Mouse (Mus musculus): ENCODE data around the gene Ms4a4d.

The Ms4a4d gene

DNA sequence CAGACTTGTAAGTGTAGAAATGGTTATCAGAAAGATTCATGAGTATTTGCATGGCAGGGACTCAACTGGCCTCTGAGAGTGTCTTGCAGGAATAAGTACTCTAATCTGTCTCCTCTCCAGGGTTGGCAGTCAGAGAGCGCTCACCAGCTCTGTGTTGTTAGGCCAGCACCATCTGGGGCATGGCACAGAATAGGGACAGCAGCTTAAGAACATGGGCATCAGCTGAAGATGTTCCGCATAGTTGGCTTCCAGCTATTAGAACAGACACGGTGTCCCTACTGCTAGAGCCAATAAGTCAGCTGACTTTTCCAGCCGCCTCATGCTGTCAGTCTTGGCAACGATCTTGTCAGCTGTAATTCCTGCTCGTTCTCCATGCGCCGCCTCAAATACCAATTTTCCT is 38.4 kb downstream of the Ms4a4d start:
- no peak for DNase-seq (ENCODE audit: low spot score in 2 of 2)

DNA sequence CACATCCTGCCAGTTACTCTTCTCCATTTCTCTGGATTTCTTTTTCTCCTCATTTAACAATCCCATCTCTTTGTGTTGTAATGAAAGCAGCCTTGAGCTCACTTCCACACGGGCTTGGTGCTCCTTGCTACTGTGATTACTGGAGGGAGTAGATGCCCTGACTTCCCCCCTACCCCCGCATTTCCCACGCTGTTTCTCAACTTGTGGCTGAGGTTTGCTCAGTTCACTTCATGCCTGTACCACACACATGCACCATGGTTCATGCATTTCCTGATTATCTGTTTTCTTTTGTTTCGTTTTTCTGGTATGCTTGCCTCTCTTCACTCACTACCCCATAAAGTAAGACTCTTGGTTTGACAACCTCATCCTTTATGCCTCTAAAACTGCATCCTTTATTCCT is 52.6 kb downstream of the Ms4a4d start:
- no peak for DNase-seq (ENCODE audit: low spot score in 2 of 2)

DNA sequence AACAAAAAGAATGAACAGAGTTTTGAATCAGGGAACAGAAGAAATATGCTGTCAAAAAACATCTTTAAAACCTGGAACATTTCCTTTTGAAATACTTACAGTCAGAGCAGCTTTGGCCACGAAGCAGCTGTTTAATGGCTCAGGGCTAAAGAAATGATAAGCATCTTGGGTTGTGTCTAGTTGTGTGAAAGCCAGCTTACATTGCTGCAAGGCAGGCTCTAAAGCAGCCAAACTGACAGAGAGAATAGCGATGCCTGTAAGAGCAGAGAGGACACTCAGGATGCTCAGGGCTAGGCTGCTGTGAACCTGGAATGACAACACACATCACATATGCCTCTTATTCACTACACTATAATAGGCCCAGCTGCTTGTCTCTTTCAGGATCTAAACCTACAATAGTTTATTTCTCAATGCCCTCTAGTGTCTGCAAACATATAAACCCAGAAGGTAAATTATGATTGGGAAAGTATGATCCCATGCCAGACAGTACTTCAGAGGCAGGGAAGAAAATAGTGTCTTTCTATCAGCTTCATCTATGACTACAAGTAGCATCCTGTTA is 53.4 kb downstream of the Ms4a4d start:
- DNase-seq (ENCODE audit: low spot score in 2 of 2): no peak

DNA sequence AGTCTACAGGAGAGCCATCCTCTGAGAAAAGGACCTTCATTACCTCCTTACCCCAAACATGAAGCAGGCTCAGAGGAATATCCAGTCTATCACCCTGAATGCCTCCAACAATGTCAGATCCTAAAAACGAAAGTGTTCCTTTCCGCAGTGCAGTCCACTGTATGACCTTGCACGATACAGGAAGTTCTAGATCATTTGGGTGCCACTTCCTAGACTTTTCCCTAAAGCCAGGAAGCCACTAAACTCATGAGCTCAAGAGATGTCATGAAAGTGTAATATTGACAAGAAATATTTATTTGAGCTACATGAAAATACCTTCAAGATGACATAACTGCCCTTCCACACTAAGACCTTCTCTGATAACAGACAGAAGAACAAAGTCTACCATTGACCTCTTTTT is 64.7 kb downstream of the Ms4a4d start:
- no peak for DNase-seq (ENCODE audit: low spot score in 2 of 2)

DNA sequence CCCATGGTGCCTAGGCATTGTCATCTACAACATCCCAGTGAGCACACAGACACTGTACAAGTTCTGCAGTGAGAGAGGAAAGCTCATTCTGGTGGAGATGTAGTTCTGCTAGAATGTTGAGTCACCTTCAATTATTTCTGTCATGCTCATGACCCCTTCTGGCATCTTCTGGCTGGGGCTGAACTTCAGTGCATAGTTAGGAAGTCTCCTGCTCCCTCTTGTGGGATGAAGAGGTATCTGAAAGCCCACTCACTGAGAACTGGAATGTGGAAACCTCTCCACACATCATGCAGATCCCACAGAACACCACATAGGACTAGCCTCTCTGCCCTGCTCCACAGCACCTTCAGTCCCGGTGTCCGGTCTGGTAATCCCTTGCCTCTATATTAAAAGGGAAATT is 65.4 kb downstream of the Ms4a4d start:
- no peak for DNase-seq (ENCODE audit: low spot score in 2 of 2)

DNA sequence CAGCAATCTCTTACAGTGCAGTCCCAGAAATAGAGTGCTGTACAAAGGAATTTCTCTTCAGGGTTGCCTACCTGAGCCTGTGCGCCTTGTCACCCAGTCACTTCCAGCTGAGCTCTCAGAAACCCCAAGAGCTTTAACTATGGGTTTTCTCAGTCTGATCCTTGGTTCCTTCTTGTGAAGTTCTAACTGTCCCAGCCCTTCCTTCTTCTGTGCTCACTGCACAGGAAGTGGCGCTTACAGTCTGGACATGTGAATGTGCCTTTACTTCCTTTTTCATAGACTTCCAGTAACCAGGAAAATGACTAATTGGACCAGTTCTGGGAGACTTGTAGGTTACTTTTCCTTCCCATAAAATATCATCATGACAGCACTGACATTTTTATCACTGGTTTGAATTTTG is 68.0 kb downstream of the Ms4a4d start, which contains the start of gene Ms4a6d:
Gene Ms4a6d, minus strand, starts transcription at position 247 of the 400 bp plus-strand sequence.
- DNase-seq (ENCODE audit: low spot score in 2 of 2): no peak

Measured in frontal cortex, postnatal 14 days (tissue).